Mouse (Mus musculus) neutrophil, adult 5-6 weeks (primary cell): ENCODE measurements around the gene Morn1. TPM values are rescaled to one million over a fixed set of nuclear protein-coding genes. Genes with fewer than 3 reads are reported as not detected.
A peak's percentile ranks its signal among the peaks of the same experiment; 100 is the strongest.

Experiments used
- ATAC-seq: fragments of 151-379, 151-347 bp; 2 replicates; pipeline ENCODE4 v1.8.0; 2017; ENCODE audit warnings: mild to moderate bottlenecking, moderate TSS enrichment; ENCODE audit not compliant: insufficient number of reproducible peaks, poor library complexity, low FRiP score, severe bottlenecking; ENCODE audit errors: extremely low read depth
- total RNA-seq: library from RNA; stranded (forward); fragments of 200-1000 nt; gene quantifications from 2 replicates; pipeline ENCODE4 v1.2.3, GENCODE M21; 2017

Morn1 gene
- total RNA-seq, 1 experiment from 2014 or later: 3.4 TPM

DNA sequence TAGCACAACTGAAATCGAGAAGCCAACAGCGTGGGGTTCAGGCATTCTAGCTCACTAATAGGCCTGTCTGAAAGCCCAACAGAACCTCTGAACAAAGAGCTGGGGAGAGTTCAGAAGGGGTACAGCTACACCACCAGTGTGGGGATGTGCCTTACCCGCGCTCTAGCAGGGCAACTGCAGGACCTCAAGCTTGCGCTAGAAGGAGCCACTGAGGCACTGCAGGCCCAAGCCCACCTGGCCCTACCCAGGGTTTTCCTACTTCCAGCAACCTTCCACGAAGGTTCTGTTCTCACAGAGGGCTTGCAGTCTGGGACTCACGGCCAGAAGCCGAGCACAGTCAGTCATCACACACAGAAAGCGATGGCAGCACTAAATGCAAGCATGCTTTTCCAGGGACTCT is 11.2 kb upstream of the Morn1 start:
- no peak for ATAC-seq

DNA sequence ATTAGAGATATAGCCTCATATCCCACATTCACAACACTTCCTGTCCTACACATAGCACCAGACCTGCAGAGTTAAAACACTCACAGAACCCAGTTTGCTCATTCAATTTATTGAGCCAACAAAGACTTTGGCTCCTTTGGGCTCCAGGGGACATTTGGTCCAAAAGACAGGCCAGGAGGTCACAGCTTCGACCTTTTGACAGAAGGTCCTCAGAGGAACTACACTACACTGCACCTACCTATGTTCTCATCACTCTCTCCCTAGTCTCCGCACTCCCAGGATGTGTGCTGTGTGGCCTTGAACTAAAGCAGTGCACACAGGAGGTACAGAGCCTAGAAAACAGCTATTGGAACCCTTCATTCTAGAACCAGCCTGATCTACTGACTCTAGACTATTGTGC is 10.6 kb upstream of the Morn1 start:
- ATAC-seq: no peak

DNA sequence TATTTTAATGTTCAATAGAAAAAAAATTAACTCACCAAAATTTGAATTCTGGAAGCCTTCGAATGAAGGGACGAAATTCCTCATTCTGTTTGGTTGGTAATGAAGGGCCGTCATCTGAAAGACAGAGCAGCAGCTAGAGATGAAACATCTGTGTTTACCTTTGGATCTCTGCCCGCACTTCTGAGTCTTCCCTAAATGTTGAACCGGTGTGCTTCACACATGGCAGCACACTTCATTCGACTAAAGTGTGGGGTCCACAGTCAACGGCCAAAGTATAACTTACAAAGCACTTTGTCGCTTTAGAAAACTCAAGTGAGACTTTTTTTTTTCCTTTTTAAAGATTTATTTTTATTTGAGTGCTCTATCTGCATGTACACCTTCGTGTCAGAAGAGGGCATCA is 9.7 kb upstream of the Morn1 start:
- no peak for ATAC-seq

DNA sequence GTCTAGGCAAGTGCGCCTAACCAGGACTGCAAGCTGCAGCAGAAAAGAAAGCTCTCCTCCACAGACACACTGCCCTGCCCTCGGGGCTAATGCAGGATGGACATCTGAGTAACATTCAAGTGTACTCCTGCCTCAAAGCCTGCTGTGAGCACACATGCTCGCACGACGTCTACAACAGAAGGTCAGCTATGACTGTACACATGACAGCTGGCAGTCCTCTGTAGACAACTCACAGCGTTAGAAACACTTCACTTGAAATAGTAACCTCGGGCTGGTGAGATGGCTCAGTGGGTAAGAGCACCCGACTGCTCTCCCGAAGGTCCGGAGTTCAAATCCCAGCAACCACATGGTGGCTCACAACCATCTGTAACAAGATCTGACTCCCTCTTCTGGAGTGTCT is 7.6 kb upstream of the Morn1 start:
- 0 out of 2 replicates have a peak, but pooled peaks have one; percentile 8 for ATAC-seq

DNA sequence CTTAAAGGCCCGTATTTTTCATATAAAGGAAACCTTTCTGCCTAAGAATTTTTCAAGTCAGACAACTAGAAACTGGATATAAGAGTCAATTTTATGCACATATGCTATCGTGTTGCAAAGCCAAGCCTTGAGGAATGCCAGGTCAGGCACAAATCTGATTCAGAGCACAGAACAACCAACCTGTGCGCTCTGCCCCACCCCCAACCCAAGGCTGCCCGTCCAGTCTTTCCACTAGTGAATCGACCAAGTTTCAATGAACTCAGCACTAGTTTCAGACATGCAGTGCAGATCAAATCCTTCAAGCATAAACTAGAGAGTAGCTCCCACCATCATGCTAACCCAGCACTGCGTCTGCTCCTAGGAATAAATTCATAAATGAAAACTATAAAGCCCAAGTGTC is 6.7 kb upstream of the Morn1 start:
- no peak for ATAC-seq

DNA sequence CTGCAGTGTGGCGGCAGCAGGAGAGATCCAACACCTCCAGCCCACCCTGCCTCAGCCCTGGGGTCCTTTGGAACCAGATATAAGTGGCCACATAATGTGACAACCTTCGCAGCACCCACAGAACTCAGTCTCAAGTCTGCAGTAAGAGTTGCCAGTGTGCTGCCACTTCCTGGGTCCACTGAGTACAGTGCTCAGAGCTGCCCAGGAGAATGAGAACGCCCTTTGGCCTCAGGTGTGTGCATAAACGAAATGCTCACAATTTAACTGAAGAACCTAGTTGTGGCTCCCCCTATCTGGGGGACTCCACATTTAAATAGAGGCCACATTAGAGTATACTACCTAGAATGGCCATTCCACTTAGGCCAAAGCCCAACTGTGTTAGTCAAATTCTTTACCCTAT is 2.8 kb upstream of the Morn1 start:
- ATAC-seq: no peak

DNA sequence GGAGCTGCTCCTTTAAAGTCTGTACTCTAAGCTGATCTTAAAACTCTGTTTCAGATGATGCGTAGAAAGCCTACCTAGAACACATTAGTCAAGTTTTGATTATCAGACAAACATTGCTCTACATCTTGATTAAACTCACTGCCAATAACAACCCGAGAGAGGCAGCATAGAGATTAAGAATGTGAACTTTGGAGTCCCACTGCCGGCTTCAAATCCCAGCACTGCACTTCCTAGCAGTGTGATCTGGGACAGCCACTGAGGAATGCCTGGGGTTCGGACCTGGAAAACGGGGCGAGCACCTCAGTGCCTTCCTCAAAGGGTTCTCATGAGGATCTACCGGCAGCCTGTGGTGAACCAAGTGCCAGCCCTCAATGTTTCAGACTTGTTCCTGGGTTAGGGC is 2.0 kb upstream of the Morn1 start:
- ATAC-seq: no peak

DNA sequence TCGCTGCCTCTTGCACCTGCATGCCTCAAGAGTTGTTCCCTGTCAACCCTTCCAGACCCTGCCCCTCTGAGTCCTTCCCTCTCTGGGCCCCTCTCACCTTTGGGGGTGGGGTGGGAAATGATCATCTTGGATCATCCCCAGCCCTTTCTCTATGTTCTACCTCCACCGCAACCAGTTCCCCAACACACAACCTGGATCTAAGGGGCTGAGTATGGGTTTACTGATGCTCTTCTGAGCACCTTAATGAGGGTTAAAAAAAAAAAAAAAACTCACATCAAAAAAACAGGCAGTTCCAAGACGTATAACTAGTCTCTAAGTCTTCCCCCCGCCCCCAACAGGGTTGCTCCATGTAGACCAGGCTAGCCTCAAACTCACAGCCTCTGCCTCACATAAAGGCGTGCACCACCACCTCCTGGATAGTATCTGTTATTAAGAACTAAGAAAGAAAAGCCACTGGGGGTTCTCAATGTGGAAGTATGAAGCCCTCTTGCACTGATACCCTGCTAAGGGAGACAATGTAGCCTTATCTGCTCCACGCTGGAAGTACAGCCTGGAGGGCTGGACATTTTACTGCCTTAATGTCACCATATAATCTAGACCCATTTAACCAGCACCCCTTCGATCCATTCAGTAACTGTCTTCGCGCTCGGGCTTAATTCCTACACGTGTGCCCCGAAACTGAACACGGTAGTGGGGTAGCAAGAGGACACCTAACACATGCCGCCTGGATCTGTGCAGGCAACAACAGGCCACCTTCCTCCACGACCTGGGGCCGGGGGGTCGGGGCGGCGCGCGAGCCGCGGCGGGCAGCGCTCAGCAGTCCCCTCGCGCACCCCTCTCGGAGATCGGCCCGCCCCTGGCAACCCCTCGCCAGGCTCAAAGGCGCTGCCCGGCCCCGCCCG is 920 bp upstream of the Morn1 start:
- ATAC-seq: no peak

DNA sequence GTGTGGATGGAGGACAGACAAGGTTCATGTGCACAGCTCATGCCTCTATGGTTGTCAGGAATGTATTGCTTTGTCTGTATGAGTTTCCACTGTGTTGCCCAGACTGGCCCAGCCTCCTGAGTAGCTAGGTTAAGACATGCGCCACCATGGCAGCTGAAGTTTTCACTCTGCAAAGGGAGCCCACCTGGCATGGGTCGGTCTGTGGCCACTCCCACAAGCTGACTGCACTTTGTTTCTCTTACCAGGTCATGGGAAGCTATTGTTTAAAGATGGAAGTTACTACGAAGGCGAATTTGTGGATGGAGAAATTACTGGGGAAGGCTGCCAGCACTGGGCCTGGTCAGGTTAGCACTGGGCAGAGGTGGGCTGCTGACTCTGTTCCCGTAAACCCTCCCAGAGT is 2.9 kb downstream of the Morn1 start:
- ATAC-seq: no peak

DNA sequence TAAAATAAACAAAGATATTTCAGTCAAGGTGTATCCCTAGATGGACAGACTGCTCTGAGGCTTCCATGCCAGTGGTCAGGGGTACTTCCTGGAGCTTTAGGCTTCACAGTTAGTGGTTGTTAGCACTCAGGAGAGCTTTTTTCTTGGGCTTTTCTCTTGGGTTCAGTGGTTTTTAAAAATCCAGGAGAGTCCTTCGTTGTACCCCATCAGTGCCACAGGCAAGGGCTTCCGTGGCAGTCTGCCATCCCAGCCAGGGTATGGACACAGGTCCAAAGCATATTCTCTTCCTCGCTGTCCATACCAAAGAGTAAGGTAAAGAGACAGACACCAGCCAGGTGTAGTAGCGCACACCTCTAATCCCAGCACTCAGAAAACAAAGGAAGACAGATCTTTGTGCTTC is 3.8 kb downstream of the Morn1 start:
- no peak for ATAC-seq

DNA sequence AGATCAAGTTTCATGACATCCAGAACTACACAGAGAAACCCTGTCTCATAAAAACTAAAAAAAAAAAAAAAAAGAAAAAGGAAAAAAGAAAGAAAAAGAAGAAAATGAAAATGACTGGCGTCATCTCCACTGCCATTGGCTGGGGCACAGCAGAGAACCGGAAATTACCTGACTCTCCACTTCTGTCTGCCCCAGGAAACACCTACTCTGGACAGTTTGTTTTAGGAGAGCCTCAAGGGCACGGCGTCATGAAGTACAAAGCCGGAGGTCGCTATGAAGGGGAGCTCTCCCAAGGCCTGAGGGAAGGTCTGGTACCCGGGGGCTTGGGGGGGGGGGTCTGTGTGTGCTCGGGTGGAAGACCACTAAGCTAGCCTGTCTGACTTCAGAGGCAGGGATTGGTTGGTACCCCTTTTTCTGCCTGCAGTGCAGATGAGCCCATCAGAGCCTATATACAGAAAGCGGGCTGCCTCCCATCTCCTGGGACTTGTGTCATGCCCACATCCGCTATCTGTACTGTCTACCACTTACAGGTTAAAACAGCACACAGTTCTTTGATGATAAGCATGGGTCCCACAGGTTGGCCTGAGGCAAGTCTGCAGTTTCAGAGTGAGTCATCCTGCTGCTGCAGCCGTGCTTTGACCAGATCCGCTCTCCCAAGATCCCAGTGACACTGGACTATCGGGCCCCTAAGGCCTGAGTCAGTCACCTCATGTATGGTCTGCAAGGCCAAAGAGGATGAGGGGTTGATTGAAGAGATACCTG is 4.5 kb downstream of the Morn1 start:
- ATAC-seq: no peak

DNA sequence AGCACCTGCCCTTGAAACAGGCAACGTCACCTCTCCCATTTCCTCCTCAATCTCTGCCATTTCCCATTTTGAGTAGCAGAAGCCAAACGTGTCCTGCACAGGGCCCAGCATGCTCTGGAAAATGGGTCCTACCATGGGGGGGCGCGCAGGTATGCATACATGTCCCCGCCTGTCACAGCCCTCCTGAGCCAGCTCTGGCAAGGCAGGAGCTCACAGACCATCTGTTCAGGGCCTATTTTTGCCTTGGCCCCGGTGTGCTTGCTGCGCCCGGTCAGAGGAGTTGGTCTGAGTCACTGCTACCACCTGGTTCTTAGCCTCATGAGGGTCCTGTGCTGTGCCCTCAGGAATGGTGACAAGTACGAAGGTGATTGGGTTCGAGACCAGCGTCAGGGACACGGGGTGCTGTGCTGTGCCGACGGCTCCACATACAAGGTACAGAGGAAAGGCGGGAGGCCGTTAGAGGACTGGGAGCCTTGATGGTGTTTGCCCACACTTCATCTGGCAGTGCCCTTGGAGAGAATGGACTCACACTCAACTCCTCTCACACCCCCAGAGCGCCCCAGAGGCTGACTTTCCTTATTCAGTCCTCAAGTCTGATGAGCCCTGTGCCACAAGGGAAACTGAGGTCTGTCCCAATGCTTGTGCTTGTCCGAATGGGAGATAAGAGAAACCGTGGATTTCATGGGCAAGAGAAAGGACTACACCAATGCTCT is 6.5 kb downstream of the Morn1 start:
- no peak for ATAC-seq

DNA sequence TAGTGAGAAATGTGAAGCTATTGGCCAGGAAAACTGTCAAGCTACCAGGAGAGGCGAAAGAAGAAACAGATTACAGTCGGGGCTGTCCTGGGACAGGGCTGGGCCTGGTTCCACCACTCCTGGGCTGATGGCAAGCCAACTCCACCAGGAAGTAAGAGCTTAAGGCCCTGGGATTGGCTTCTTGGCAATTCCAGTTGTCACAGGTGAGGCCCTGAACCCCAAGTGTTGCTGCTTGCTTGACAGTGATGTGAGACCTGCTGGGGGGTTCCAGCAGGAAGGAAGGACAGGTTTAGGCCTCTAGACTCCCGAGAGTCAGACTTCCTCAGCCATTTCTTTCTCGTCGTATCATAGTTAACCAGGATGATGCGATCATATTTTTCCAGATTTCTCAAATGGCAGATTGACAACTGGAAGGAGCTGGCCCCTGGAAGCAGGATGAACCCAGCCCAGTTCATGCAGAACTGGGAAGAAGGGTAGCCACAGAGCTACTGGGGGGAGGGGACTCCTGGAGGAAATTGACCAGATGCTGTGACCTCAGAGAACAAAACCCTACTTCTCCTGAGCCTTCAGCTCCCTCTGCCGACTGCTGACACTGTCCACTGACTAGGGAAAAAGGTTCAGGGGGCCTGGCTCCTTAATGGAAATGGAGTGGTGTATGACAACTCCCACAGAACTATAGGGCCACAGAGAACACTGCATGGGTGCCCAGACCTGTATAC is 7.2 kb downstream of the Morn1 start:
- no peak for ATAC-seq

DNA sequence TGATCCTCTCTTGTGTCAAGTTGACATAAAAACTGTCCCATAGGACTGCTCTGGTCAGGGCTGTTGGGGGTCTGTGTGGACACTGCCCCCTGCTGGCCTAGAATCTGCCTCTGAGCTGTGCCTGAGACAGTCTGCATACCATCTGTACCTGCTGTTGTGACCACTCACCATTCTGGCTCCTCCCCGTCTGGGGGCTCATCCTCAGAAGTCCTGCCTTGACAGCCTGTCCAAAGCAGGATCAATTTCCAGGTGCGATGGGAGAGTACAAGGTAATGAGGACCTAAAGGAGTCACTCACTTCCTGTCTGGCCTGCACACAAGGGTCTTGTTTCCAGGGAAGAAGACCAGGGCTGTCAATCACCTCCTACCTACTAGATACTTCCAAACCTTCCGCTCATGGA is 8.2 kb downstream of the Morn1 start:
- ATAC-seq: 0 out of 2 replicates have a peak, but pooled peaks have one; percentile 23

DNA sequence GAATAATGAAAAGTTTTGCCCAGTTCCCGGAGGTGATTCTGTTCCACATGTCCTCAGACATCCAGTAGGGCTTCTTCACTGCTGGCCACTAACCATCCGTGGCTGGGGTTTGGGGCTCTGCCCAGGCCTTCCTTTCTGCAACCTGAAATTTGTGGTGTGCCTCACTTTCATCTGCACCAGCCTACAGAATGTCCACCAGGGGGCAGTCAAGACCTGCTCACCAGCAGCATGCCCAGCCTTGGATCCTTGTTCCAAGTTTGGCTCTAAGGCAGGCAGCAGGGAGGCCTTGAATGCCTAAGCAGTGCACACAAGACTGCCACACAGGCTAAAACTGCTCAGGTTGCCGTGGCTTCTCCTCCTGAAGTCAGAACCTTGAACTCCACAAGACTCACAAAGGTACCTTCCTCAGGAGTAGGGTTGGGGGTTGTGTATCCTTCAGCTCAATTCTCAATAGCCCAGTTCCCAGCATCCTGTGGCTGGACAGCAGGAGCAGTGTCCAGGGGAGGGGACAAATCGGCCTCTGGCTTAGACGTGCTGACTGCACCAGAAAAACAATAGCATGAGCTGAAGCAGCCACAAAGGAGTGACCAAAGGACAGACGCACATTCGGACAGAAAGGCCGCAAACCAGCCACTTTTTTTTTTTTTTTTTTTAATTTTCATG is 9.0 kb downstream of the Morn1 start:
- ATAC-seq: peak; percentile 88

DNA sequence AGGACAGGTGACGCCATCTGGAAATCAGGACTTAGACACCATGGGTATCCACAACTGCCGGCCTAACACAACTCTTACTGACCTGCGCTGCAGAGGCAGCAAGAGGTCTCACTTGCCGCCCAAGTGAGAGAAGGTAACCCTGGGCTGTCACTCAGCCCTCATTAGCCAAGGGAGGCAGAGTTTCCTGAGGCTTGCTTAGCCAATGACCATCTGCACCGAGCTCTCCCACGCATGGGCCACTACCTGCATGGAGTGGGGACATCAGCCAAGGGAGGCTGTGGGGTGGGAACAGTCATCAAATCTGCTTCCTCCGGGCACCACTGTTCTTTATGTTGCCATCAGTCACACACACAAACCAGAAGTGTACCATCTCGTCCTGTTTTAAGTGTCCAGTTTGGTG is 9.6 kb downstream of the Morn1 start:
- no peak for ATAC-seq

DNA sequence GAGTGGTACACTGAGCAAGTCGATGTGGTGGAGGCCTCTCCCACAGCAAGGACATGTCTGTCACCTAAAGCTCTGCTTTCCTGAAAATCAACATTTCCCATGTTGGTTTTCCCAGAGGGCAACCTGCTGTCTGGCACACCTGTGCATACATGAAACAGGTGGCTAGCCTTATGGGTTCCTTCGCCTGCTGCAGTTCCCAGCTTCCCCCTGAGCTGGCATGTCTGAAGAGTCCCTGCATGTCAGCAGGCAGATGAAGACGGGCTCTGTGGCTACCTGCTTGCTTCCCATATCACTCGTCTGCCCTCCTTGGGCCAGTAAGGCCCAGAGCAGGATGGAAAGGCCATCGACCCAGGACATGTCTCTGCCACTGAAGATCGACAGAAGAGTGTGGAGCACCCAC is 11.1 kb downstream of the Morn1 start:
- ATAC-seq: no peak

DNA sequence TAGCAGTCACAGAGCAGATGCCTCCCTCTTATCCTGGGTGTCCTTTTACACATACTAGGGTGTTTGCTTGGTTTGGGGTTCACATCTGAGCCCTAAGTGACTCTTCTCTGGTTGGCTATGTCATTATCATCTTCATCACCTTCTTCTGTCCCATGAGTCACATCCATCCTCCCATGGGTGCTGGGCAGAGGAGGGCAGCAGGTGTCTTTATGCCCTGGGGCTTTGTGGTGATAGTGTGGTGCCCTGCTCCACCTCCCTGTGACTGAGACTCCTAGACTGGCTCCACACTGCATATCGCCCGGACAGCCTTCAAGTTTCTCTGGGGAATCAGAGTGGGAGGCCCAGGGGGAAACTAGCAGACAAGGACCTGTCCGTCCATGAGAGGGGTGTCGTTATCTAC is 12.2 kb downstream of the Morn1 start:
- ATAC-seq: no peak

DNA sequence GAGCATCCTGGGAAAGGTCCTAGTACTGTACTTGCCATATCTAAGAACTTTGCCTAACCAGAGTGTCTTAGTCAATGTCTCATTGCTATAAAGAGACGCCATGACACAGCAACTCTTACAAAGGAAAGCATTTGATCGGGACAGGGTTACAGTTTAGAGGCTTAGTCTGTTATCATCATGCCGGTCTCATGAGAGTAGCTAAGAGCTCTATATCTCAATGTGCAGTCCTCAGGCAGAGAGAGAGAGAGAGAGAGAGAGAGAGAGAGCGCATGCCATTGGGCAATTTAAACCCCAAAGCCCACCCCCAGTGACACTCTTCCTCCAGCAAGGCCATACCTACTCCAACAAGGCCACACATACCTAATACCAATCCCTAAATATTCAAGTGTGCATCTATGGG is 21.5 kb downstream of the Morn1 start:
- no peak for ATAC-seq
